Mouse (Mus musculus) embryonic facial prominence, embryonic 11.5 days (tissue): ENCODE measurements around the gene Rps7. TPM values are rescaled to one million over a fixed set of nuclear protein-coding genes. Genes with fewer than 3 reads are reported as not detected.

Experiments used
- ATAC-seq: fragments of 200-750 bp; cut with Nextera tagmentation; replicated peaks from 2 replicates; pipeline ENCODE4 v1.8.0; 2017; ENCODE audit warnings: low read depth; ENCODE audit not compliant: insufficient number of reproducible peaks, low FRiP score, low TSS enrichment
- DNase-seq: peaks from one replicate; pipeline ENCODE4 v3.0.0-alpha.2; 2015; ENCODE audit warnings: low spot score
- H3K27ac ChIP-seq: fragments of 300-500 bp; sonication (generic); replicated peaks from 2 replicates; pipeline ENCODE4 v1.5.1; 2014; ENCODE audit warnings: mild to moderate bottlenecking, low read depth, low read length, control low read depth
- H3K27me3 ChIP-seq: fragments of 300-500 bp; sonication (generic); 2 replicates; pipeline ENCODE4 v1.6.1; 2014; ENCODE audit warnings: mild to moderate bottlenecking, low read length, moderate library complexity, mixed read lengths; ENCODE audit not compliant: control insufficient read depth, insufficient read depth
- H3K36me3 ChIP-seq: fragments of 300-500 bp; sonication (generic); replicated peaks from 2 replicates; pipeline ENCODE4 v1.6.1; 2014; ENCODE audit warnings: low read depth, mild to moderate bottlenecking, low read length, moderate library complexity, mixed read lengths; ENCODE audit not compliant: control insufficient read depth, insufficient read depth
- H3K4me1 ChIP-seq: fragments of 300-500 bp; sonication (generic); 2 replicates; pipeline ENCODE4 v1.6.1; 2014; ENCODE audit warnings: low read length, mixed read lengths; ENCODE audit not compliant: control insufficient read depth, insufficient read depth
- H3K4me2 ChIP-seq: fragments of 300-500 bp; sonication (generic); 2 replicates; pipeline ENCODE4 v1.6.1; 2014; ENCODE audit warnings: low read depth, mild to moderate bottlenecking, control low read depth, low read length, moderate library complexity
- H3K4me3 ChIP-seq: fragments of 300-500 bp; sonication (generic); 2 replicates; pipeline ENCODE4 v1.5.1; 2014; ENCODE audit warnings: low read depth, low read length, control low read depth
- H3K9ac ChIP-seq: fragments of 300-500 bp; sonication (generic); replicated peaks from 2 replicates; pipeline ENCODE4 v1.6.1; 2014; ENCODE audit warnings: mild to moderate bottlenecking, control low read depth, low read length
- H3K9me3 ChIP-seq: fragments of 300-500 bp; sonication (generic); replicated peaks from 2 replicates; pipeline ENCODE4 v1.6.1; 2016; ENCODE audit warnings: mild to moderate bottlenecking, low read length, inconsistent platforms, mixed read lengths; ENCODE audit not compliant: control insufficient read depth
- WGBS: fragments of 180-500 bp; shearing (Covaris S2); extraction: QIAGEN DNeasy Blood & Tissue Kit; methylation state at CpG from one replicate; pipeline ENCODE4 v1.1.7; 2014; 5-methylcytosine and 5-hydroxymethylcytosine counted together
- polyA plus RNA-seq: library from polyadenylated mRNA; unstranded; fragments of >200 nt; fragmentation: Nextera tagmentation; extraction: Ambion mirVana; gene quantifications from 2 replicates; pipeline ENCODE4 v1.2.1, GENCODE M21; 2014

Rps7 gene
- polyA plus RNA-seq: 914 and 941 TPM in 2 replicates

DNA sequence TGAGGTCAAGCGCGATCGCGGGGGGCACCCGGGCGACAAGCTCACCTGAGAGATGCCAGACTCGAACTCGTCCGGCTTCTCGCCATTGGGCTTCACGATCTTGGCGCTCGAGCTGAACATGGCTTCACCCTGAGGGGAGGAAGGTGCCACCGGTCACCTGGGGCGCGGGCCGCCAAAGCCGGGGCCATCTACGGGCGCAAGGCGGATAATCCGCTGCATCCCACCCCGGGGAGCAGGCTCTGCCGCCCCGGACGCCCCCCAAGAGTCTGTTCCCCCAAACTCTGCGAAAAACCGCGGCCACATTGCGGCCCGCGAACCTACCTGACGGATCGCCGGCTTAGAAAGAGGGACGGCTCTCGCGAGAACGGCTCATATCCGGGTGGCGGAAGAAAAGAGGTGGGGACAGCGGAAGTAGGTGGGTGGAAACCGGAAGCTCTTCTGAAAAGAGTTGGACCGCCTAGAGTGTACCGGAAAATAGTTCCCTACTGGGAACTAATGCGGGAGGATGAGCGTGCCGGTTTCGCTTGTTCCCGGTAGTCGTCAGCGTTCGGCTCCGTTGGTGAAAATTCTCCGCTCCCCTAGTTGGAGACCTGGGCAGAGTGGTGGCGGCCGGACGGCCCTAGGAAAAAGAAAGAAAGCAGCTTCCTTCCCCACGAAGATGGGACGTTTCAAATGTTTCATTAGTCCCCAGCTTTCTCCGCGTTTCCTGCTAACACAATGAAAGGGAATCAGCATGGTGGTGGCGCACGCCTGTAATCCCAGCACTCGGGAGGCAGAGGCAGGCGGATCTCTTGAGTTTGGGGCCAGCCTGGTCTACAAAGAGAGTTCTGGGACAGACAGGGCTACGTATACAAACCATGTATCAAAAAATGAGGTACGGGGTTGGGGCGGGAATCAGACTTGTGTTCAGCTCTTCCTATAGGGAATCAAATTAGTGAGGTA is at the start of gene Rps7:
Gene Rps7 (minus strand): TSS at position 419 of the 942 bp plus-strand sequence.
- Histone ChIP-seq H3K36me3 (peaks cover 14% of the 10 kb centered on the region), H3K4me2 (peak within 1 kb of the TSS; percentile 60), H3K27me3 (no peaks in the 10 kb centered on the region), H3K4me1 (peaks cover 6% of the 10 kb centered on the region; the same call in 1 of the 2 replicates), H3K4me3 (peak within 1 kb of the TSS; percentile 93), H3K27ac (peak within 1 kb of the TSS; percentile 84), H3K9me3 (no peaks in the 10 kb centered on the region), H3K9ac (peak within 1 kb of the TSS; percentile 98)
- peak; percentile 94 for DNase-seq
- ATAC-seq: peak; percentile 95
- 5% methylated on average over 69 of the region's 69 CpGs for WGBS

DNA sequence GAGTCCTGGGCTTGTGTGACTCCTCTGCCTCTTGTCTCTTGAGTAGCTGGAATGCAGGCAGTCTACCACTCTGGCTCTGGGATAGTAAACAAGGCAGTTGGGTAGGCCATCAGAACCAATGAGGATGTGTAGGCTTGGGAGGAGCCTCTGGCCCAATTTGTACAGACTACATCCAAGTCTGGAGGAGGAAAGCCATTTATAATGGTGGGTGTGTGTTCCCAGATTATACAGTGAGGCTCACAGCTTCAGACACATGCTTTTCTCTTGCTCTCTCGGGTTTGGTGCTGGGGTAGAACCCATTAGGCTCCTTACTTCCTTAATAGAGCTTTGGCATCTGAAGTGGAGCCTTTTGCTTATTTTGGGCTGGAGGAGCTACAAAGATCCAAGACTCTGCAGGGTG is 48.9 kb upstream of the Rps7 start:
- H3K4me3 ChIP-seq: no peak overlapping the region
- H3K36me3 ChIP-seq: no peaks in the 10 kb centered on the region
- no peaks in the 10 kb centered on the region for H3K4me1 ChIP-seq
- 74% methylated on average over 1 of the region's 1 CpGs for WGBS
- ATAC-seq (no peak), DNase-seq (no peak)
- no peak overlapping the region for H3K4me2 ChIP-seq
- H3K27ac ChIP-seq: no peak overlapping the region
- H3K27me3 ChIP-seq: no peaks in the 10 kb centered on the region
- no peak overlapping the region for H3K9ac ChIP-seq
- no peaks in the 10 kb centered on the region for H3K9me3 ChIP-seq

- H3K27ac ChIP-seq: peak overlapping the region; percentile 36
- no peaks in the 10 kb centered on the region for H3K27me3 ChIP-seq
- DNase-seq (no peak), ATAC-seq (no peak)
- H3K9me3 ChIP-seq: no peaks in the 10 kb centered on the region
- H3K36me3 ChIP-seq: no peaks in the 10 kb centered on the region
- H3K4me3 ChIP-seq: peak overlapping the region; percentile 37
- H3K4me2 ChIP-seq: peak overlapping the region; percentile 47
- WGBS: 62% methylated on average over 5 of the region's 5 CpGs
- H3K9ac ChIP-seq: peak overlapping the region; percentile 52
- H3K4me1 ChIP-seq: no peaks in the 10 kb centered on the region; the same call in 1 of the 2 replicates
Measured at GRCm38 (mm10) chr12:28675925-28676209, 40.1 kb upstream of the Rps7 start.

DNA sequence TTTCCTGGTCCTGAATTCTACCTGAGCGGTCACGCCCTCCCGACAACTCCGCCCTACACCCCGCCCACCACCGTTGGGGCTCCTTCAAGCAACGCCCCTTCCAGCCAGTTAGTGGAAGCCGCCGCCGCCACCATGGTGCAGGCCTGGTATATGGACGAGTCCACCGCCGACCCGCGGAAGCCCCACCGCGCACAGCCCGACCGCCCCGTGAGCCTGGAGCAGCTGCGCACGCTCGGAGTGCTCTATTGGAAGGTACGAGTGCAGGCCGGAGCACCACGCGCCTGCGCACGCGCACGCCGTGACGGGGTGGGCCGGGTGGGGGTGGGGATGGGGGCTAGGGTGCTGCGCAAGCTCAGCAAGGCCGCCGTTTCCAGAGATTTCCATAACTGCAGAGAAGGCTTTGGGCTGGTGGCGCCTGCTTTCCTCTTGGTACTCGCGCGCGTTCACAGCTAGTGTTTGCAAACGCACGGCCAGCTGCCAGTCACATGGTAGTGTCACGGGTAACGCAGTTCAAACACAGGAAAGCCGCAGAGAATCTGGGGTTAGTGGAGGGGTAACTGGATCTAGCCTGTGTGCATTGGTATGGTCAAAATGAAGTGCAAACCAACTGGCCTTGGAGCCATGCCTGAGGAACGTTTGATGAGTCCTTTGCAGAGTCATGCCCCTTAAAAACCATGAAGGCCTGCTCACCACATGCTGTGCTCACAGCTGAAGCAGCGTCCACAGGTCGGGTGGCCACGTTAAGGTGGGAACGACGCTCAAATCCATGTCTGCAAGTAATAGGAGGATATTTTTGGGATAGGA is 39.6 kb upstream of the Rps7 start, which contains the start of gene Adi1:
Gene Adi1 (plus strand): TSS at position 111 of the 804 bp plus-strand sequence.
- H3K4me2 ChIP-seq: peak within 1 kb of the TSS; percentile 47
- DNase-seq: peak; percentile 86
- peak; percentile 98 for ATAC-seq
- H3K9ac ChIP-seq: peak within 1 kb of the TSS; percentile 52
- H3K4me1 ChIP-seq: no peaks in the 10 kb centered on the region; the same call in 1 of the 2 replicates
- no peaks in the 10 kb centered on the region for H3K9me3 ChIP-seq
- no peaks in the 10 kb centered on the region for H3K36me3 ChIP-seq
- peak within 1 kb of the TSS; percentile 37 for H3K4me3 ChIP-seq
- WGBS: 2% methylated on average over 53 of the region's 53 CpGs
- peak within 1 kb of the TSS; percentile 36 for H3K27ac ChIP-seq
- no peaks in the 10 kb centered on the region for H3K27me3 ChIP-seq

DNA sequence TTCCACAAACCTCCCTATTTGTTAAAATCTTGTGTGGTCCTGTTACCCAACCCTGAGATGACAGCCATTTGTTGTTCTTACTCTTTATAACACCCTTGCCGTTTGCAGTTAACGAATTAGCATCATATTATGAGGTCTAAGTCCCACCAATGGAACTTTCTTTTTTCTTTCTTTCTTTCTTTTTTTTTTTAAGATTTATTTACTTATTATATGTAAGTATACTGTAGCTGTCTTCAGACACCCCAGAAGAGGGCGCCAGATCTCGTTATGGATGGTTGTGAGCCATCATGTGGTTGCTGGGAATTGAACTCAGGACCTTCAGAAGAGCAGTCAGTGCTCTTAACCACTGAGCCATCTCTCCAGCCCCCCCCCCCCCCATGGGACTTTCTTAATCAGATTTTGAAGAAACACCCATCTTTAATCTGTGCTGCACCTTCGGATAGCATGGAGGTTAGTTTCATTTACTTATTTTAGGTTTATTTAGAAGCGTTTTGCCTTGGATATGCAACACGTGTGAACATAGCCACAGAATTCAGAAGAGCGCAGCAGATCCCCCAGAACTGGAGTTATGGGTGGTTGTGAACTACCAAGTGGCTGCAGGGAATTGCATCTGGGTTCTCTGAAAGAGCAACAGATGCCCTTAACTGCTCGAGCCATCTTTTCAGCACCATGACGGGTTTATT is 38.4 kb upstream of the Rps7 start:
- no peak overlapping the region for H3K27ac ChIP-seq
- H3K36me3 ChIP-seq: no peaks in the 10 kb centered on the region
- H3K4me1 ChIP-seq: no peaks in the 10 kb centered on the region; the same call in 1 of the 2 replicates
- H3K4me2 ChIP-seq: no peak overlapping the region; the same call in 1 of the 2 replicates
- WGBS: 85% methylated on average over 10 of the region's 10 CpGs
- 0 out of 2 replicates have a peak overlapping the region, but pooled peaks have one; percentile 37 for H3K4me3 ChIP-seq
- H3K27me3 ChIP-seq: no peaks in the 10 kb centered on the region
- DNase-seq (no peak), ATAC-seq (no peak)
- H3K9ac ChIP-seq: no peak overlapping the region
- H3K9me3 ChIP-seq: no peaks in the 10 kb centered on the region

- DNase-seq (peak; percentile 41), ATAC-seq (no peak)
- H3K4me2 ChIP-seq: no peak overlapping the region
- H3K27me3 ChIP-seq: no peaks in the 10 kb centered on the region
- WGBS: 27% methylated on average over 8 of the region's 8 CpGs
- no peaks in the 10 kb centered on the region for H3K36me3 ChIP-seq
- H3K27ac ChIP-seq: no peak overlapping the region
- H3K9me3 ChIP-seq: no peaks in the 10 kb centered on the region
- H3K4me3 ChIP-seq: no peak overlapping the region
- H3K4me1 ChIP-seq: no peaks in the 10 kb centered on the region
- H3K9ac ChIP-seq: no peak overlapping the region
Measured at GRCm38 (mm10) chr12:28667287-28667686, 31.5 kb upstream of the Rps7 start.

DNA sequence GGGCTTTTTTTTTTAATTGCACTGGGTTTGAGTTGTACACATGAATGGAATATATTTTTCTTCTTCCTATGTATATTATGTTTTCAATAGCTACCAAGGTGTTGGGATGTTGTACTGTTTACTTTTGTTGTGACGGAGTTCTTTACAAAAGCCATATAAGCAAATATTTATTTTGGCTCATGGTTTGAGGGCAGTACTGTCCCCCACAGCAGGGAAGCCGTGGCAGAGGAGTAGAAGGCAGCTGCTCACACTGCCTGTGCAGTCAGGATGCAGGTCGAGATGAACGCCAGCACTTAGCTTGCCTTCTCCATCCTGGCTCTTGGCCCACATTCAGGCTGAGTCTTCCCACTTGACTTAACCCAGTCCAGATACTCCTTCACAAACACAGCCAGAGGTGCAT is 31.0 kb upstream of the Rps7 start:
- ATAC-seq: no peak
- no peak overlapping the region for H3K27ac ChIP-seq
- H3K27me3 ChIP-seq: no peaks in the 10 kb centered on the region
- no peak for DNase-seq
- whole genome bisulfite sequencing: 70% methylated on average over 4 of the region's 4 CpGs
- H3K9me3 ChIP-seq: no peaks in the 10 kb centered on the region
- H3K36me3 ChIP-seq: no peaks in the 10 kb centered on the region
- H3K9ac ChIP-seq: no peak overlapping the region
- no peak overlapping the region for H3K4me3 ChIP-seq
- H3K4me1 ChIP-seq: no peaks in the 10 kb centered on the region
- H3K4me2 ChIP-seq: no peak overlapping the region
